Mouse (Mus musculus) intestine, postnatal 0 days (tissue): ENCODE measurements around the gene Nudt6. TPM values are rescaled to one million over a fixed set of nuclear protein-coding genes. Genes with fewer than 3 reads are reported as not detected.

Source experiments
- ATAC-seq: fragments of 200-750 bp; cut with Nextera tagmentation; 2 replicates; pipeline ENCODE4 v1.8.0; 2017; ENCODE audit warnings: mild to moderate bottlenecking, moderate TSS enrichment, moderate library complexity
- H3K27ac ChIP-seq: fragments of 300-500 bp; sonication (generic); 2 replicates; pipeline ENCODE4 v1.5.1; 2014; ENCODE audit warnings: mild to moderate bottlenecking, low read depth, low read length, moderate library complexity
- H3K27me3 ChIP-seq: fragments of 300-500 bp; sonication (generic); replicated peaks from 2 replicates; pipeline ENCODE4 v1.6.1; 2014; ENCODE audit warnings: low read length, mixed read lengths; ENCODE audit not compliant: control insufficient read depth, insufficient read depth
- H3K36me3 ChIP-seq: fragments of 300-500 bp; sonication (generic); 2 replicates; pipeline ENCODE4 v1.6.1; 2014; ENCODE audit warnings: mild to moderate bottlenecking, moderate library complexity; ENCODE audit not compliant: control insufficient read depth, insufficient read depth
- H3K4me1 ChIP-seq: fragments of 300-500 bp; sonication (generic); replicated peaks from 2 replicates; pipeline ENCODE4 v1.6.1; 2014; ENCODE audit warnings: antibody characterized with exemption, low read length, mixed read lengths; ENCODE audit not compliant: control insufficient read depth, insufficient read depth
- H3K4me2 ChIP-seq: fragments of 300-500 bp; sonication (generic); replicated peaks from 2 replicates; pipeline ENCODE4 v1.6.1; 2014; ENCODE audit warnings: low read depth, mild to moderate bottlenecking, moderate library complexity
- H3K4me3 ChIP-seq: fragments of 300-500 bp; sonication (generic); 2 replicates; pipeline ENCODE4 v1.5.1; 2014; ENCODE audit warnings: low read depth, low read length
- H3K9ac ChIP-seq: fragments of 300-500 bp; sonication (generic); 2 replicates; pipeline ENCODE4 v1.6.1; 2014; ENCODE audit warnings: mild to moderate bottlenecking, low read depth, low read length
- H3K9me3 ChIP-seq: fragments of 300-500 bp; sonication (generic); 2 replicates; pipeline ENCODE4 v1.6.1; 2016; ENCODE audit warnings: mixed run types; ENCODE audit not compliant: control insufficient read depth
- CTCF ChIP-seq: sonication (generic); IDR thresholded peaks from 2 replicates; pipeline ENCODE4 v1.5.1; 2016; ENCODE audit warnings: low read depth, mild to moderate bottlenecking, control low read depth, antibody characterized with exemption, moderate library complexity
- WGBS: fragments of 180-500 bp; shearing (Covaris S2); extraction: QIAGEN DNeasy Blood & Tissue Kit; methylation state at CpG from one replicate; pipeline ENCODE4 v1.1.7; 2014; 5-methylcytosine and 5-hydroxymethylcytosine counted together
- polyA plus RNA-seq: library from polyadenylated mRNA; unstranded; fragments of >200 nt; fragmentation: Nextera tagmentation; extraction: Ambion mirVana; gene quantifications from 2 replicates; pipeline ENCODE4 v1.2.1, GENCODE M21; 2015

Gene Nudt6
- 6.2 and 7.5 TPM in 2 replicates for polyA plus RNA-seq

GRCm38 (mm10) chr3:37420072-37420471, at the start of gene Nudt6:
Nudt6 (minus strand) TSS chr3:37420211.
- WGBS, result under 1% methylated on average over 50 of the region's 50 CpGs
- Histone ChIP-seq H3K4me3 (peak within 1 kb of the TSS; percentile 85), H3K27me3 (no peaks in the 10 kb centered on the region), H3K27ac (peak within 1 kb of the TSS; percentile 93), H3K36me3 (no peaks in the 10 kb centered on the region), H3K9ac (peak within 1 kb of the TSS; percentile 79), H3K9me3 (no peaks in the 10 kb centered on the region), H3K4me1 (no peaks in the 10 kb centered on the region), H3K4me2 (peak within 1 kb of the TSS; percentile 74)
- TF ChIP-seq CTCF, result no peak; the same call in 1 of the 2 replicates
- ATAC-seq, result peak; percentile 89

- ATAC-seq, result no peak
- no peak overlapping the region for H3K9ac ChIP-seq
- 85% methylated on average over 4 of the region's 4 CpGs for WGBS
- no peaks in the 10 kb centered on the region for H3K36me3 ChIP-seq
- no peak overlapping the region for H3K27ac ChIP-seq
- TF ChIP-seq CTCF, result no peak
- no peaks in the 10 kb centered on the region for H3K4me1 ChIP-seq
- no peaks in the 10 kb centered on the region for H3K27me3 ChIP-seq
- H3K4me3 ChIP-seq, result no peak overlapping the region
- H3K4me2 ChIP-seq, result no peak overlapping the region
- no peaks in the 10 kb centered on the region for H3K9me3 ChIP-seq
Observed at GRCm38 (mm10) chr3:37469353-37469752, 49.3 kb upstream of the Nudt6 start.

GRCm38 (mm10) chr3:37468170-37468569, 48.2 kb upstream of the Nudt6 start:
- Histone ChIP-seq H3K9ac (no peak overlapping the region), H3K9me3 (no peaks in the 10 kb centered on the region), H3K27ac (no peak overlapping the region), H3K36me3 (no peaks in the 10 kb centered on the region), H3K4me3 (no peak overlapping the region), H3K27me3 (no peaks in the 10 kb centered on the region), H3K4me1 (no peaks in the 10 kb centered on the region), H3K4me2 (no peak overlapping the region)
- 82% methylated on average over 2 of the region's 2 CpGs for WGBS
- peak; percentile 78 for TF ChIP-seq CTCF
- no peak for ATAC-seq

GRCm38 (mm10) chr3:37455992-37456391, 36.0 kb upstream of the Nudt6 start:
- no peaks in the 10 kb centered on the region for H3K36me3 ChIP-seq
- 61% methylated on average over 1 of the region's 1 CpGs for WGBS
- H3K9me3 ChIP-seq, result no peaks in the 10 kb centered on the region
- H3K27ac ChIP-seq, result no peak overlapping the region
- no peak overlapping the region for H3K4me3 ChIP-seq
- no peak overlapping the region for H3K4me2 ChIP-seq
- H3K4me1 ChIP-seq, result no peaks in the 10 kb centered on the region
- no peaks in the 10 kb centered on the region for H3K27me3 ChIP-seq
- H3K9ac ChIP-seq, result no peak overlapping the region
- TF ChIP-seq CTCF, result no peak
- no peak for ATAC-seq

- Histone ChIP-seq H3K4me1 (no peaks in the 10 kb centered on the region), H3K27me3 (no peaks in the 10 kb centered on the region), H3K4me2 (no peak overlapping the region), H3K9me3 (no peaks in the 10 kb centered on the region), H3K9ac (no peak overlapping the region), H3K27ac (no peak overlapping the region), H3K36me3 (0 out of 2 replicates have a peak, but pooled peaks cover 12% of the 10 kb centered on the region), H3K4me3 (no peak overlapping the region)
- TF ChIP-seq CTCF, result no peak
- WGBS, result 74% methylated on average over 2 of the region's 2 CpGs
- ATAC-seq, result no peak
Observed at GRCm38 (mm10) chr3:37443409-37443808, 23.4 kb upstream of the Nudt6 start.

- WGBS, result 60% methylated on average over 1 of the region's 1 CpGs
- no peak overlapping the region for H3K9ac ChIP-seq
- no peak for TF ChIP-seq CTCF
- H3K4me3 ChIP-seq, result no peak overlapping the region
- H3K27ac ChIP-seq, result no peak overlapping the region
- no peaks in the 10 kb centered on the region for H3K27me3 ChIP-seq
- H3K9me3 ChIP-seq, result no peaks in the 10 kb centered on the region
- no peak overlapping the region for H3K4me2 ChIP-seq
- H3K36me3 ChIP-seq, result 0 out of 2 replicates have a peak, but pooled peaks cover 5% of the 10 kb centered on the region
- ATAC-seq, result no peak
- H3K4me1 ChIP-seq, result no peaks in the 10 kb centered on the region
Observed at GRCm38 (mm10) chr3:37439770-37440169, 19.8 kb upstream of the Nudt6 start.

- H3K4me1 ChIP-seq, result no peaks in the 10 kb centered on the region
- no peaks in the 10 kb centered on the region for H3K9me3 ChIP-seq
- ATAC-seq, result no peak
- no peaks in the 10 kb centered on the region for H3K27me3 ChIP-seq
- peaks cover 21% of the 10 kb centered on the region; the same call in 1 of the 2 replicates for H3K36me3 ChIP-seq
- no peak for TF ChIP-seq CTCF
- H3K9ac ChIP-seq, result no peak overlapping the region
- no peak overlapping the region for H3K27ac ChIP-seq
- no peak overlapping the region for H3K4me2 ChIP-seq
- H3K4me3 ChIP-seq, result no peak overlapping the region
Observed at GRCm38 (mm10) chr3:37430359-37430758, 10.3 kb upstream of the Nudt6 start.
